Mouse (Mus musculus) thymus, postnatal 14 days (tissue): ENCODE results near the gene A130010J15Rik.
A peak's percentile ranks its signal among the peaks of the same experiment; 100 is the strongest.

Experiments
- DNase-seq: peaks from one replicate; pipeline ENCODE4 v3.0.0; 2021

A130010J15Rik gene

DNA sequence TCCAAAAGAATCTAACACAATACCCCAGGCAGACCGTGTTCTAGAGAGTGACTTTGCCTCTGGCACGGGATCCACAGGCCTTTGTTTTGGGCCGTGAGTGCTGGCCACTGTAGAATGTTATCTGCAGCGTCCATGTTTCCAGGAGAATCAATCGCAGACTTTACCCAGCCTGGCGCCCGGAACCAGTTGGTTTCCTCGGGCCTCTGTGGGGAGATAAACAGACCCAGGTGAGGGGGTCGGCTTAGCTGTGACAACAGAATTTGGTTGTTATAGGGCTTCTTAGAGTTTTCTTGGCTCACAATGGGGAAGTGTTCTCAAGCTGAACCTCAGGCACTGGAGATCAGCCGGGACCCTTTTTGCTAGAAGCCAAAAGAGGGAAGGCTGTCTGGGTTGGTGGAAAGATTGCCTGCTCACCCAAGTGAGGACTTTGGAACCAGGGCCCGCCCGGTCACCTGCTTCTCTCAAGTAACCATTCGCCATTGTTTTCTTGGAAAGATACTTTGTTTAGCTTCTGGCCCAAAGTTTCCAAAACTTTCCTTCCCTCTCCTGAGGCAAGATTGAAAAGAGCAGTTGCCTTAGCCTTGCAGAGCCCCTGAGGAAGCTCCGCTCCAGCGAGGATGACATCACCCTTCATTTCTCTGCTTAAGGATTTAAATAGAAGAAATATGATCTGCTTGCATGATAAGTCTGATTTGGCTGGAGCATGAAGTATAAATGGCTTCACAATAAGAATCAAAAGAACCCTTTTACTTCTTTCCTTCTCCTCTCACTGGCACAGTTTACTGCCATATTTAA is 11.3 kb upstream of the A130010J15Rik start:
- DNase-seq: no peak

DNA sequence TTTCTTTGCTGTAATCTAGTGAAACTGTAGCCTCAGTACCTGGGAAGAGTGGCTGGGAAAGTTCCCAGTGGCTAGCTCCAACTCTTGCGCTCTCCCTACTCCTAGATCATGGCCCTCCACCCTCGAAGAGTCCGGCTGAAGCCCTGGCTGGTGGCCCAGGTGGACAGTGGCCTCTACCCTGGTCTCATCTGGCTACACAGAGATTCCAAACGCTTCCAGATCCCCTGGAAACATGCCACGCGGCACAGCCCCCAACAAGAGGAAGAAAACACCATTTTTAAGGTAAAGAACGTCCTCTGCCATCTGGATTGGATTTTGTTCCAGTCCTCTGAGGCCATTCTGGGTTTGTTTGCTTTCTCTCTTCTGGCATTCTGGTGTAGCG is 10.7 kb upstream of the A130010J15Rik start:
- no peak for DNase-seq

DNA sequence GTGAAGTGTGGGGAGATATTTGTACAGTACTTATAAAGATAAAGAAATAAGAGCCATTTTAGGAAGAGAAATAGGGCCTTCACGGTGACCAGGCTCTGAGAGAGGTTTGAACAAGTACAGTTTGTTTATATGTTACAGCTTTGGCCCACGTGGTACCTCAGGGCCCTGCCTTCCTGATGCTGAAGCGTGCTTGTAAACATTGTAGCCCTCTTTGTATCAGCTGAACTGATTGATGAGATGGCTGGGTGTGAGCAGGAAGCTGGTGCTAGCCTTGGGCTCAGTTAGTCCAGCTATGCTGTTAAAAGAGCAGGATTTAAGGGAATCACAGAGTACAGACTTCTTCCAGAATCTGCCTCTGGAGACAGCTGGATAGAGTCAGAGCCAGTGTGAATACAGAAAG is 8.7 kb upstream of the A130010J15Rik start:
- DNase-seq: no peak

DNA sequence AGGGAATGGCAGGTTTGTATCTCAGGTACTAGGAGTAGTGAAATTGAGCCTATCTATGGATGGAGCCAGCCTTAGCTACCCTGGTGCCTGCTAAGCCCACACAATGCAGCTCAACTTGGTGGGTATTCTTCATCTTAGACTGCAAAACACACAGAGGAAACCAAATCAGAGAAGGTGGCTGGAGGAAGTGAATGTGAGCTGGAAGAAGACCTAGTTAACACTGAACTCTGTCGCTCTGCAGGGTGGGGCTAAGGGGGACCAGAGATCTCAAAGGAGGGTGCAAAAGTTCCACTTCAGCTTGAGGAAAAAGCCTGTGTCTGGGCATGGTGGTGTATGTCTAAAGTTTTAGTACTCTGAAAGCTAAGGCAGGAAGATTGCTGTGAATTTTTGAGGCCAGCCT is 8.2 kb upstream of the A130010J15Rik start:
- DNase-seq: peak; percentile 71

DNA sequence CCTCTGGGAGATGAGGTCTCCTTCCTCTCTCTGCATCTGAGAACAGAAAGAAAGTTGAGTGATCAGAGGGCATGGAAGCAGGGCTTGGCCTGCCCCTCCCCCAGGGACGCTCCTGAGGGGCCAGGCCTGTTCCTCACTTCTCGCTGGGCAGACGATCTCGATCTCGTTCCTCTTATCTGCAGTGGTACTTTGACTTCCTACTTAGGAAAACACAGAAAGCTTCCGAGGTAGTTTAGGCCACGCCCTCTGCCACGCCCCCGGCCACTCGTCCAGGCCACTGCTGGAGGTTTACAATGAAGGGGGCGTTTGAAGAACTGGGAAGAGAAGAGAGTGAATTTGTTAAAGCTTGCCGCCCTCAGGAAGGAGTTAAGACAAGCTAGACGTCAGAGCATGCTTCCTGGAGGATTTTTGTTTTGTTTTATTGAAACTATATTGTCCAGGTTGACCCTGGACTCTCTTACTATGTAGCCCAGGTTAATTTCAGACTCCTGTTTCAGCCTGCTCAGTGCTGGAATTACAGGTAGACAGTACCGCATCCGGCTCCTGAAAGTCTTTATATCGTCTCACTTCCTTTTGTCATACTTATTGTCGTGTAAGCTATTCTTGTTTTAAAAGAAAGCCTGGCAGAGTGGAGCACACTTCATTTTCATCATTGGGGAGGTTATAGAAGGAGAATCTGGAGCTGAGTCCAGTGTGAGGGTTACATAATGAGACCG is 7.4 kb upstream of the A130010J15Rik start:
- DNase-seq: peak; percentile 79

DNA sequence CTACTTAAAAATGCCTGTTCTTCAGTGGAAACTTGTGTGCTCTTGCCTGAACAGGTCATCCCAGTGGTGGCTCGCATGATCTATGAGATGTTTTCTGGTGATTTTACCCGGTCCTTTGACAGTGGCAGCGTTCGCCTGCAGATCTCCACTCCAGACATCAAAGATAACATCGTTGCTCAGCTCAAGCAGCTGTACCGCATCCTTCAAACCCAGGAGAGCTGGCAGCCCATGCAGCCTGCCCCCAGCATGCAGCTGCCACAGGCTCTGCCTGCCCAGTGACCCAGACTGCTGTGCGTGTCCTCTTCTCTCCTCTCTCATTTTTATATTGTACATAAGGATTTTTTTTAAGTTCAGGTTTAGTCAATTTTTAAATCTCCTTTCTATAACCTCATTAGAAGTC is 1.4 kb downstream of the A130010J15Rik start:
- DNase-seq: peak; percentile 74

GRCm38 (mm10) chr1:193169856-193170255 is 2.0 kb downstream of the A130010J15Rik start:
- DNase-seq: peak; percentile 53

GRCm38 (mm10) chr1:193172991-193173809 is 5.4 kb downstream of the A130010J15Rik start:
- DNase-seq: peak; percentile 98

GRCm38 (mm10) chr1:193173810-193174129 is 5.9 kb downstream of the A130010J15Rik start:
- DNase-seq: no peak

DNA sequence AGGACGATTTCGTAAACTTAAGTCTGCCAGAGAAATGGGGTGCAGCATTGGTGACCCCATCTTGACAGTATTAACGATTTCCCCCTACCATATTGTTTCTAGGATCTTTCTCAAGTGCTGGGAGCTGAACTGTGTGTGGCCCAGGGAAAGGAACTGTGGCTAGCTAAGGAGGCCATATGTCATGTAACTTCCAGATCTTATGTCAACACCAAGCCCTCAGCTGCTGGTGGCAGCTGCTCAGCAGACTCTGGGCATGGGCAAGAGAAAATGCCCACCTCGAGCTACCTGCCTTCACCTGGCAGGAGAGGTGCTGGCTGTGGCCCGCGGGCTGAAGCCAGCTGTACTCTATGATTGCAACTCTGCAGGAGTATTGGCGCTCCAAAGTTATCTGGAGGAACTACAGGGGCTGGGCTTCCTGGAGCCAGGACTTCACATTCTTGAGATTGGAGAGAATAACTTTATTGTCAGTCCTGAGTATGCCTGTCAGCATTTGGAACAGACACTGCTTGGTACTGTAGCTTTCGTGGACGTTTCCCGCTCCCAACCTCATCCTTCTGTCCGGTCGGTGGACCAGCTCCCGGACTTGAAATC is 6.4 kb downstream of the A130010J15Rik start:
- peak; percentile 35 for DNase-seq

DNA sequence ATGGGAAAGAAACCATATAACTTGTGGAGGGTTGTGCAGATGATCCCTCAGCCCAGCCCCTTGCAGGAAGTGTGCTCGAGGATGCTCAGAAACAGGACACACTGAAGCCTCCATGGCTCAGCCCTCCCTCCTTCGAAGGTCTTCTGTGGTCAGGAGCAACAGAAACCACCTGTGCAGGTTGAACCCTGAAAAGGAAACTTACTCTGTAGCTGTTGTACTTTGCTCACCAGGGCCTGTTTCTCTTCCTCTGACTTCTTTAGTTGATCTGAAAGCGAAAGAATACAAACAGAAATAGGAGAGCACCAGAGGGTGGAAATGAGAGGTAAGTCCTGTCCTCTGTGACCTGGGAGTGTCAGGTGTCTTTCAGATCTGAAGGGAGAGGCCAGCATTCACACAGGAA is 13.3 kb downstream of the A130010J15Rik start:
- no peak for DNase-seq

GRCm38 (mm10) chr1:193188257-193188656 is 20.4 kb downstream of the A130010J15Rik start:
- DNase-seq: no peak

GRCm38 (mm10) chr1:193189151-193189621 is 21.3 kb downstream of the A130010J15Rik start:
- peak; percentile 75 for DNase-seq

DNA sequence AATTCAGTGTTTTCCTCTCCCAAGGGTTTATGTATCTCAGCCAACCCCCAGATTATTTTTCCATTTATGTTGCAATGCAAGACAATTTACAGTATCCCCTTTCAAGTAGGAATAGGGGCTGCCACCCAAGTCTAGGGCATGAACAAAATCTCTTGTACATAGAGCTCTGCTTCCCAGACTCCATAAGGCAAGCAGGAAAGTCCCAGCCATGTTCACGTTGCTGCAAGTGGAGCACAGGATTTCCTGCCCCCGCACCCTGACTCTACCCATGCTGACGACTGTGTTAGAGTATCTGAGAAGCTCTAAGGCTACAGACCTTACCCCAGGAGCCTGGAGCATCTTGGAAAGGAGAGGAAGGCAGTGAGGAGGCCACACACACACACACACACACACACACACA is 21.9 kb downstream of the A130010J15Rik start:
- no peak for DNase-seq

DNA sequence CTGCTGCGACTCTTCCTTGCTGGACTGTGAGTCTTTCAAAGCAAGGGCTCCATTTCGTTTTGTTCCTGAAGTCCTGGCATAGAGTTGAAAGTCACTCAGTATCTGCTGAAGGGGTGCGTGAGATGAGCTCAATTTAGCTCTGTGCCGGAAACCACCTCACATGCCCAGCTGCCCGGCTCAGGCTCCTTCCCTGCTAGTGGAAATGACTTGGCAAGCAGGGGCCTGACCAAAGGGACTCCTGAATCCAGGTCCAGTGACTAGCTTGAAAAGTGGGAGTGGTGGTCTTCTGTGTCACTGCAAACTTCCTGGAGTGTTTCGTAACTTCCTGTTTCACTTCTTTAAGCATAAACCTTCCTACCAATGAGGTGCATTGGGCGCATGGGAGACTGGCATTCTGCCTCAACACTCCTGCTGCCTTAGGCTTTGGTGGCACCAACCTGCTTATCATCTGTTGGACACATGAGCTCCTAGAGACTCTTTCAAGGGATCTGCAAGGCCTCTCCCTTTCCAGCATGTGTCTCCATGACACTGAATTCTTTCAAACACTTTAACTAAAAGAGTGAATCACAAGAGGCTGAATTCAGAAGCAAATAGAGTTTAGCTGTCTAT is 23.9 kb downstream of the A130010J15Rik start:
- no peak for DNase-seq

DNA sequence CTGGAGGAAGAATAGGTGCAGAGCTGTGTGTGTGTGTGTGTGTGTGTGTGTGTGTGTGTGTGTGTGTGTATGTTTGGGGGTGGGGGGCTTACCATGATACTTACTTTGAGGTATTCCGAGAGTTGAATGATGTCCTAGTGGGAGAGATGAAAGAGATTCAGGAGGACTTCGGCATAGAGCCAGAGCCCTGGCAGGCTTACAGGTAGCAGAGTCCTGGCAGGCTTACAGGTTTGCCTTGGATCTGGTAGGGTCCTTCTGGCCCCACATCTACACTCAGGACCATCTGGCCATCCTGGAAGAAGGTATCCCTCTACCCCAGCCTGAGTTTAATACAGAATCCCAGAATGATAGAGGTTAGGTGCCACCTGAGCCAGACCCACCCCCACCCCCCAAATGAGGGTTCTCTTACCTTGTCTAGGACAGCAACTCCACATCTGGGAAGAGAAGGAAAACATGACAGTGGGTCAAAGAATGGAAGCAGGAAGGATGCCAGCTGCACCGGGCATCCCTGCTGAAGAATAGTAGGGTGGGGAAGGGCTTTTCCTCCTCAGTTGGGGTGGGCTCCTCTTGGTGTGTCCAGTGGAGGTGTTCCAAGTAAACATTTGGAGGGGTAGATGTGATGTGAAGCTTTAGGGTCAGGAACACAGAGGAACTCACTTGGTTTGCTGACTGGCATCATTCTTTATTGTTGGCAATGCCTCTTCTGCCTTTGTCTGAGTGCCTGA is 26.7 kb downstream of the A130010J15Rik start:
- DNase-seq: no peak

GRCm38 (mm10) chr1:193195169-193195810 is 27.4 kb downstream of the A130010J15Rik start:
- peak; percentile 3 for DNase-seq

- peak; percentile 32 for DNase-seq
Measured at GRCm38 (mm10) chr1:193197494-193198205, 29.8 kb downstream of the A130010J15Rik start.

DNA sequence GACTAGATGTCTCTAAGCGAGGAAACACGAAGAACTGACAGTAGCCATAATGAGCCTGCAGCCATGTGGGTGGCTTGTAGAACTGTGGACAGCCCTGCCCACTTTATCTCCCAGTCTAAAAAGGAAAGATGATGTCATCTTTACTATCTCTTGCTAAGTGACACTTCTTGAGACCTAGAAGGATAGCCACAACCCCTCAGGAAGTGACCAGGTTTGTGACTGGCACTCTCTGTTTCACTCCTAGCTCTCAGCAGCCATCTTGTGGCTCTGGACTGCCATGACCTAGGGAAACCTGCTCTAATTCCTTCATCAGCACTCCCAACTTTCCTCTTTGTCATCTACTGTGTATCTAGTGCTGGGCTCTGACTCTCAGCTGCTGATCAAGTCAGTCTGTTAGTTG is 30.5 kb downstream of the A130010J15Rik start:
- DNase-seq: no peak

DNA sequence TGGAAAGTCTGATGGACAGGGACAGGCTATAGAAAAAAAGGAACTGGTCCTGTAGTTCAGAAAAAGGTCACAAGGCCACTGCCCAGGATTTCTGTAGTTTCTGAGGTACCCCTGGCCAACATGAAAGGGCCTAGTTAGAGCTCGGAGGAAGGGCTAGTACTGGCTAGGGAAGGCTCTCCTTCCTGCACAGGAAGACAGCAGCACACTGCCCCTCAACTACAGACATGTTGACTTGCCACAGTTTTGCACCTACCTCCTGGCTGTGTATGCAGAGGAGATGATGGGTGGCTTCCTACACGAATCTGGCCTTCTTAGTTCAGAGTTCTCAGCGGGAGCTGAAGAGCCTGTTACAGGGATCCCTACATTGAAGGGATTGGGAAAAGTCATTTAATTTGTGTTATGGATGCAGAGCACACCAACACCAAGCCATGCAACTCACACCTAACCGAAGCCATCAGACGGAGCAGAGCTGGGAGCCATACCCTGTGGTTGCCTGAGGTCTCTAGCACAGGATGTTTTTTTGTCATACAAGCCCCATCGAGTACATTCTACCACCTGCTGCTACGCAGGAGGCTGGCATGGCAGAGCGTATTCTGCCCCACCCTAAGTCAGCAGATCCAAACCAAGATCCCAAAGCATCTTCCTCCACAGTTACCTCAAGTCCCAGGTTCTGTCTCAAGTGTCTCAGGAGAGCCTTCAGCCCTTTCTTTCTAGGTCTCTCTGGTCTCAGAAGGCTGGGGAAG is 33.0 kb downstream of the A130010J15Rik start:
- DNase-seq: peak; percentile 75
